Mouse (Mus musculus): ENCODE data around the gene Lipa. TPM values are rescaled to one million over a fixed set of nuclear protein-coding genes. Genes with fewer than 3 reads are reported as not detected.

Gene Lipa
- polyA plus RNA-seq (2015; fragmentation: Nextera tagmentation; extraction: Ambion mirVana): 14.9 and 16.6 TPM in 2 replicates

DNA sequence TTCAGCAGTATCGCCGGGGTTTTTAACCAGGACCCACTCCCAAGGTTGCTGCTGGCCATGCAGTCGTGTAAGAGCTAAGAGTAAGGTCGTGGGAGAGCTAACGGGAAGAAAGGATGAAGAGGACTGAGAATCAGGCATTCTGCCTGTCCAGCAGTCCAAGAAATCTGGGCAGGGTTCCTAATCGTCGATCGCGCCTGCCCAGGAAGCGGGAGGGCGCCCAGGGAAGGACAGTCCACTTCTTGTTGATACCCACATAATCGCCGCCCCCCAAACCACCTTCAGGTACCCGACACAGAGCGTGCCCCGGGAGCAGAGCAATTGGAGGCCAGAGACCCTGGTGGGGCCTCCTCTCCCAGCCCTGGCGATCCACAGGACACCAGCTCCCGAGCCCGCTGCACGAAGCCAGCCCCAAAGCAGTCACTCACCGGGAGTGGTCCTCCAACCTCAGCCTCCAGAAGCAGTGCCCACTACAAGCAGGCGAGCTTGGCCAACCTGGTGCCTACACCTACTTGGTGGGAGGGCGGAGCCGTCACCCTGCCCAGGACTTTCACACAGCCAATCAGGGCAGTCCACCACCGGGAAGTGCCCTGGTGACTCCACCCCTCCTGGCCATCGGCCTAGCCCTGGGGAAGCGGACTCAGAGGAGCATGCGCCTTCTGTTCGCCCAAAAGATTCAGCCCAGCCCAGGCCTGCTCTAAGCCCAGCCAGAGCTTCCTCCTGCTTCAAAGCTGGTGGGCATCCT lies at the start of gene Lipa:
Gene Lipa (minus strand): TSS at position 534 of the 742 bp plus-strand sequence.
- Histone ChIP-seq H3K36me3 (no peaks in the 10 kb centered on the region), H3K9me3 (no peaks in the 10 kb centered on the region), H3K4me2 (replicated peaks) (peak within 1 kb of the TSS; percentile 95), H3K27ac (replicated peaks) (peak within 1 kb of the TSS; percentile 49; the same call in 1 of the 2 replicates), H3K27me3 (no peaks in the 10 kb centered on the region), H3K9ac (replicated peaks) (peak within 1 kb of the TSS; percentile 71), H3K4me1 (0 out of 2 replicates have a peak, but pooled peaks cover 3% of the 10 kb centered on the region), H3K4me3 (peak within 1 kb of the TSS; percentile 62)
- WGBS: under 1% methylated on average over 29 of the region's 29 CpGs
- ATAC-seq (replicated peaks): peak; percentile 100

DNA sequence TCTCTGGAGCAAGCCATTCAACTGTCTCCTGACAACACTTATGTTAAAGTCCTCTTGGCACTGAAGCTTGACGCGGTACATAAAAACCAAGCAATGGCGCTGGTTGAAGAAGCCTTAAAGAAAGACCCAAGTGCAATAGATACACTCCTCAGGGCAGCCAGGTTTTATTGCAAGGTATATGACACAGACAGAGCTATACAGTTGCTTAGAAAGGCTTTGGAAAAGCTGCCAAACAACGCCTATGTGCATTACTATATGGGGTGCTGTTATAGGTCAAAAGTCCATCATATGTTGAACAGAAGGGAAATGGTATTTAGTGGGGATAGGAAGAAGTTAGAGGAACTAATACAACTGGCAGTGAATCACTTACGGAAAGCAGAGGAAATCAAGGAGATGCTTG lies 46.4 kb upstream of the Lipa start:
- no peak for ATAC-seq (replicated peaks)
- WGBS: 95% methylated on average over 5 of the region's 5 CpGs
- Histone ChIP-seq H3K27ac (replicated peaks) (no peak overlapping the region), H3K4me2 (replicated peaks) (no peak overlapping the region), H3K9ac (replicated peaks) (no peak overlapping the region), H3K27me3 (no peaks in the 10 kb centered on the region), H3K9me3 (no peaks in the 10 kb centered on the region), H3K36me3 (no peaks in the 10 kb centered on the region), H3K4me1 (no peaks in the 10 kb centered on the region), H3K4me3 (no peak overlapping the region)

DNA sequence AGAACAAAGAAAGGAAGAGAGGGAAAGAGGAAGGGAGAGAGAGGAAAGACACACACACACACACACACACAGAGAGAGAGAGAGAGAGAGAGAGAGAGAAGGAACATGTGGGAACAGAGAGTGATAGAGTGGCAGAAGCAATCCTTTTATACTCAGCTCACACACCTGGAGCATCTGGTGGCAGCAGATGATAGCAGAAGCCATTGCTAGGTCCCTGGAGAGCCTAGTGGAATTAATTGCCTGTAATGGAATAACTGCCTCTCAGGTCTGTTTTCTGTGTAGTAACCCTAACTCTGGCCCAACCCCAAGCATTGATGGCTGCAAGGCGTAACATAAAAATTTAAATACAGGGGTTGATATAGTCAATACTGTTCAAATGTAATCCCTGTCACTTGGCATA lies 43.8 kb upstream of the Lipa start:
- Histone ChIP-seq H3K27me3 (no peaks in the 10 kb centered on the region), H3K9ac (replicated peaks) (no peak overlapping the region), H3K4me3 (no peak overlapping the region), H3K27ac (replicated peaks) (no peak overlapping the region), H3K36me3 (no peaks in the 10 kb centered on the region), H3K9me3 (no peaks in the 10 kb centered on the region), H3K4me1 (no peaks in the 10 kb centered on the region), H3K4me2 (replicated peaks) (no peak overlapping the region)
- WGBS: 86% methylated on average over 1 of the region's 1 CpGs
- no peak for ATAC-seq (replicated peaks)

DNA sequence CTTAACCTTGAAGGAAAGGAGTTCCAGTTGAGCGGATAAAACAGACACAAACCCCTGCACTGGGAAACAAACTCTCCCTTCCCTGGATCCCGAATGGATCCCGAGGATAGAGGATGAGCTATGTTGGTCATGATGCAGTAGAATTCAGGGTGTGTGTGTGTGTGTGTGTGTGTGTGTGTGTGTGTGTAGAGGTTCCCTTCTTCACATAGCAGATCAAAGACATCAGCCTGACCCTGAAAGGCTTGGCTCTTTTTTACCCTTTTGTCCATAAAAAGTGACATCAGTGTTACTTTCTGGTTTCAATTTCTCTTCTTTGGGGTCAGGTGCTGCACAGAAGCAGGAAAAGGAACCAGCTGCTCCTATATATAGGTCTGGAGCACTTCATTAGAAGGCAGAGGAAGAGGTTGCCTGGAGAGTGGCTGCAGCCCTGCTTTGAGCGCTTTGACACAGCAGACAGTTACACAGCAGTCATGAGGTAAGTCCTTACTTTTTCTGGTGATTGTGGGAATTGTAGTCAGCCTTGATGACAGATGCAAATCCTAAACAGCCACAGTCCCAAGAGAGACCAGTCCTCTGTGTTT lies 42.7 kb upstream of the Lipa start:
- H3K4me1 ChIP-seq: no peaks in the 10 kb centered on the region
- ATAC-seq (replicated peaks): no peak
- H3K27ac ChIP-seq (replicated peaks): no peak overlapping the region
- H3K36me3 ChIP-seq: no peaks in the 10 kb centered on the region
- no peak overlapping the region for H3K4me3 ChIP-seq
- no peak overlapping the region for H3K4me2 ChIP-seq (replicated peaks)
- WGBS: 81% methylated on average over 4 of the region's 4 CpGs
- H3K9me3 ChIP-seq: no peaks in the 10 kb centered on the region
- H3K9ac ChIP-seq (replicated peaks): no peak overlapping the region
- H3K27me3 ChIP-seq: no peaks in the 10 kb centered on the region

DNA sequence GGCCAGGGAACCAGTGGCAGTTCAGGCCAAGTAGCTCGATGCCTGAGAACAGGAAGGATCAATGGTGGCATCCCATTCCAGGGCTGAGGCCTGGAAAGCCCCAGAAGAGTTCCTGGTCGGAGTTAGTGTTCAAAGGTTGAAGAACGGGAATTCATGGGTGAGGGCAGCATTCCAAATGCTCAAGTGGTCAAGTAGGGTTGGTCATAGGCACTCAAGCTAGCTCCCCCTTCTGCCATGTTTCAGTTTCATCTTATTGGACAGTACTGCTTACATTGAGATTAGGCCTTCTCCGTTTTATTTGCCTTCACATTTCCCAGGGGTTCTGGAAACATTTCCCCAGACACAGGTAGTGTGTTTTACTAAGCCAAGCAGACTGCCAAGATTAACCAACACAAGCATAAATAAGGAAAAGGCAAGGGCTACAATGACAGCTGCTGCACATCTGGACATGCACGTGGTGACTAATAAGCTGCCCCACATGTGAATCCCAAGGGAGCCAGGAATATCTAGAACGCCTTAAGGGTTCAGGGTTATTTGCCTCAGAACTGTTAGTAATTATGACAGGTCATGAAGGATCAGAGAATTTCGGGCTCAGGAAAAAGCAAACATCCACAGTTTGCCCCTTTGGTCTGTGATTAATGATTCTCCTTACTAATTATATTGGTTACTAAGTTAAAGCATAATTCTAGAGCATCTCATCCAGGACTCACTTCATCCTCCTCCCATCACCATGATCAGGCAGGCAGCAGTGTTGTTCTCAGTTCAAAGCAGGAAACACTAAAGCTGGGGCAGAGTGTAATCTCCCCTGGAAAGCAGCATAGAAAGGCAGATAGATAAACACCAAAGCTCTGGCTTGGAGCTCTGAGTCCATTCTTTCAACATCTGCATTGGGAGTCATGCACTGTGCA lies 42.0 kb upstream of the Lipa start:
- no peak overlapping the region for H3K4me3 ChIP-seq
- H3K27ac ChIP-seq (replicated peaks): no peak overlapping the region
- no peaks in the 10 kb centered on the region for H3K4me1 ChIP-seq
- 84% methylated on average over 7 of the region's 7 CpGs for WGBS
- no peaks in the 10 kb centered on the region for H3K27me3 ChIP-seq
- H3K9me3 ChIP-seq: no peaks in the 10 kb centered on the region
- H3K4me2 ChIP-seq (replicated peaks): no peak overlapping the region
- H3K9ac ChIP-seq (replicated peaks): no peak overlapping the region
- no peak for ATAC-seq (replicated peaks)
- H3K36me3 ChIP-seq: no peaks in the 10 kb centered on the region

DNA sequence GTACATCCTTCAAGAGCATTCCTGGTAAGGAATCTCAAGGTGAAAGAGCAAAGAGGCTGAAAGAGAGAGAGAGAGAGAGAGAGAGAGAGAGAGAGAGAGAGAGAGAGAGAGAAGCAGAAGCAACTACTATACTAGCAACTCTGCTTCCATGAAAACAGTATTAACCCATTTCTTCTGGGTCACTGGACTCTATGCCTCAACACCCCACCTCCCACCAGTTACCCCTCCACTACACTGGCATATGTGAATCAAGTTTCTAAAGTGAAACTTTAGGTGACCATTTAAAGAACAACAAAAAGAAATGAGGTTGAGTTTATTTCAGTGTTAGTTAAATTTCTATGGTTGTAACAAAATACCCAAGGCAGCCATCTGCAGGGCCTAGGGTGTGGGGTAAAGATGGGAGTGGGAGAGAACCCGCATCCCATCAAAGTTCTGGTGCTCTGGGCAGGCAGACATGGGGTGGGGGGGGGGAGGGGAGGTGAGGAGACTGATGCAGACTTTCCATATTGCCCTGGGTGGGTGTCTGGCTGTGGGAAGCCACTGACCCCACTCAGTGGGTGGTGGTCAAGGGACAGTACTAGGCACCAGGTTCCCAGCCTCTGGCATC lies 39.0 kb upstream of the Lipa start:
- ATAC-seq (replicated peaks): no peak
- Histone ChIP-seq H3K36me3 (no peaks in the 10 kb centered on the region), H3K9ac (replicated peaks) (no peak overlapping the region), H3K4me1 (no peaks in the 10 kb centered on the region), H3K4me2 (replicated peaks) (no peak overlapping the region), H3K4me3 (no peak overlapping the region), H3K27ac (replicated peaks) (no peak overlapping the region), H3K9me3 (no peaks in the 10 kb centered on the region), H3K27me3 (no peaks in the 10 kb centered on the region)
- WGBS: 76% methylated on average over 1 of the region's 1 CpGs

DNA sequence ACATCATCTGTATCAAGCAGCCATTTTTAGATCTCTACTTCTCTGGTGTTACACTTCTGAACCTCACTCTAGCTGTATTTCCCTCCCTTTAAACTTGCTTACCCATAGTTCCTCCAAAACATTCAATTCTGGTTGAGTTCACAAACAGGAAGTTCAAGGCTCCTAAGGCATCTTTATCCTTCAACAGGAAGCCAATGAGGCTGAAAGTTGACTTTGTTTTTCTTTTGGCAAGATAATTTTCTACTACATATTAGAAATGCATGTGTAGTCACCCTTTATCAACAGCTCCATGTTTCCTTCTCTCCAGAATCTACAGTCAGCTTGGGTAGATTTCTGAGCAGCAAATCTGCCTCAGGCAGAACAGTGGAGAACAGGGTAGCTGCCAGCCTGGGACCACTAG lies 35.3 kb upstream of the Lipa start:
- H3K27me3 ChIP-seq: no peaks in the 10 kb centered on the region
- no peaks in the 10 kb centered on the region for H3K4me1 ChIP-seq
- H3K27ac ChIP-seq (replicated peaks): no peak overlapping the region
- H3K9ac ChIP-seq (replicated peaks): no peak overlapping the region
- H3K9me3 ChIP-seq: no peaks in the 10 kb centered on the region
- no peaks in the 10 kb centered on the region for H3K36me3 ChIP-seq
- no peak overlapping the region for H3K4me3 ChIP-seq
- no peak for ATAC-seq (replicated peaks)
- H3K4me2 ChIP-seq (replicated peaks): no peak overlapping the region

DNA sequence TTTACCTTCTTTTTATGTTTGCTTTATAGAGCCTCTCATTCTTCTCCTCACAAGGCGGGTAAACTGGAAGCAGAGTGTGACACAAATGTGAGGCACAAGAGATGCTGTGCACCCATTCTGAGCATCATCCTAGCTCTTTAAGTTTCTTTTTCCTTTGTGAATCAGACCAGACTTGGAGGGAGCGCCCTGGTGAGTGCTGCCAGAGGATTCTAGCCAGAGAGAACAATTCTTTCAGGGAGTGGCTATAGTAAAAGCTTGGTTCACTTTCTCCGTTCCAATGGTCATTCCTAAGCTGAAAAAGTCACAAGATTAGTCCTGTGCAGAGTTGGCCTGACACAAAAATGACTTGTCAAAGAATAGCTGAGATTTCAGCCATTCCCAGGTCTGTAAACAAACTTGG lies 29.3 kb upstream of the Lipa start:
- WGBS: 58% methylated on average over 3 of the region's 3 CpGs
- no peak overlapping the region for H3K4me3 ChIP-seq
- H3K4me1 ChIP-seq: 0 out of 2 replicates have a peak, but pooled peaks cover 4% of the 10 kb centered on the region
- H3K27ac ChIP-seq (replicated peaks): no peak overlapping the region
- no peak overlapping the region for H3K4me2 ChIP-seq (replicated peaks)
- ATAC-seq (replicated peaks): no peak
- H3K9ac ChIP-seq (replicated peaks): no peak overlapping the region
- H3K27me3 ChIP-seq: no peaks in the 10 kb centered on the region
- no peaks in the 10 kb centered on the region for H3K36me3 ChIP-seq
- H3K9me3 ChIP-seq: no peaks in the 10 kb centered on the region

DNA sequence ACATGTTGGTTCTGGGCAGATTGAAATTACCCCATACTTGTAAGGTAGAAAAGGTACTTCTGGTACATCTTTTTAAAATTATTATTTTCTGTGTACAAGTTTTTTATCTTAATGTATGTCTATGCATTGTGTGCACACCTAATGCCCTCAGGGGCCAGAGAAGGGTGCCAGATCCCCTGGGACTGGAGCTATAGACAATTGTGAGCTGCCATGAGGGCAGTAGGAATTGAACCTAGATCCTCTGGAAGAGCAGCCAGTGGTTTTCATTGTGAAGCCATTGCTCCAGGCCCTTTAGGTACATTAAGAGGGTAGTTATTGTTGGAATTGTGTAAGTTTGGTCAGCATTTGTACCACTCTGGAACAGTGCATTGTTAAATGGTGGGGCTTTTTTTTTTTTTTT lies 26.8 kb upstream of the Lipa start:
- no peak overlapping the region for H3K4me3 ChIP-seq
- H3K27me3 ChIP-seq: no peaks in the 10 kb centered on the region
- H3K27ac ChIP-seq (replicated peaks): no peak overlapping the region
- H3K36me3 ChIP-seq: no peaks in the 10 kb centered on the region
- no peak for ATAC-seq (replicated peaks)
- H3K9me3 ChIP-seq: no peaks in the 10 kb centered on the region
- H3K4me1 ChIP-seq: peaks cover 8% of the 10 kb centered on the region
- no peak overlapping the region for H3K4me2 ChIP-seq (replicated peaks)
- H3K9ac ChIP-seq (replicated peaks): no peak overlapping the region

DNA sequence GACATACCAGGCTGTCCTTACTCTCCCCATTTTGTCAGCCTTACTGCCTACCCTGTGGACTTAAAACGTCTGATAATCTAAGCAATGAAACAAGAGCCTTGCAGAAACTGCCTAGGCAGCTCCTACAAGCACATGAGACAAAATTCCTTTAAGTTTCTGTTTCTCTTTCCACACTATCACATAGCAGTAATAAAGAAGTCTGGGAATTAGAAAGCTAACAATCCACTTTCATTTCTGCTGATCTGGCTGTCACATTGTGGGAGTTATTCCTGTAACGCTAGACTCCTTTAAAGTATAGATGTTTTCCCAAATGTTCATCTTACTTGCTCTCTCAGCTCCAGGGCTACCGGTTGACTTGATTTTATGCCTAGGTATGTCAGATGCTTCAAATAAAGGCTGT lies 26.2 kb upstream of the Lipa start:
- Histone ChIP-seq H3K4me3 (no peak overlapping the region), H3K36me3 (no peaks in the 10 kb centered on the region), H3K27ac (replicated peaks) (no peak overlapping the region), H3K9me3 (no peaks in the 10 kb centered on the region), H3K4me2 (replicated peaks) (no peak overlapping the region), H3K9ac (replicated peaks) (no peak overlapping the region), H3K27me3 (no peaks in the 10 kb centered on the region), H3K4me1 (peaks cover 8% of the 10 kb centered on the region)
- ATAC-seq (replicated peaks): no peak
- WGBS: 76% methylated on average over 3 of the region's 3 CpGs

DNA sequence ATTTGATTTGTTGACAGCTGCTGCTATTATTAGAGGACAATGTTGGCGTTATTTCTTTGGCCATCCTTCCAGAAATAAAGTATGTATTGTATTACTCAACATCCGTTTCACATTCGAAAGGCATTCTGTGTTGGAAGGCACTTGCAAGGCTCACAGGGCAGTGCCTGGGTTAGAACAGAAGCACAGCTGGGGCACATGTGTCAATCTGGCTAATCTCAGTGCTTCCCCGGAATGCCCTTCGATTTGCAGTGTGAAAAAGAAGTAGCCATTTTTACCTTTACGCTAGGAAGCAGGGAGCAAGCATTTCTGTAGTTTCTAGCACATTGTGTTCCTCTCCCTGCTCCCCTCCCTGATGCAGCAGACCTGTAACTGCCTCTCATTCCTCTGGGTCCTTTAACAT lies 25.7 kb upstream of the Lipa start:
- Histone ChIP-seq H3K9me3 (no peaks in the 10 kb centered on the region), H3K36me3 (no peaks in the 10 kb centered on the region), H3K4me1 (peaks cover 8% of the 10 kb centered on the region), H3K9ac (replicated peaks) (no peak overlapping the region), H3K27me3 (no peaks in the 10 kb centered on the region), H3K4me3 (no peak overlapping the region), H3K27ac (replicated peaks) (no peak overlapping the region), H3K4me2 (replicated peaks) (no peak overlapping the region)
- 57% methylated on average over 6 of the region's 6 CpGs for WGBS
- no peak for ATAC-seq (replicated peaks)

DNA sequence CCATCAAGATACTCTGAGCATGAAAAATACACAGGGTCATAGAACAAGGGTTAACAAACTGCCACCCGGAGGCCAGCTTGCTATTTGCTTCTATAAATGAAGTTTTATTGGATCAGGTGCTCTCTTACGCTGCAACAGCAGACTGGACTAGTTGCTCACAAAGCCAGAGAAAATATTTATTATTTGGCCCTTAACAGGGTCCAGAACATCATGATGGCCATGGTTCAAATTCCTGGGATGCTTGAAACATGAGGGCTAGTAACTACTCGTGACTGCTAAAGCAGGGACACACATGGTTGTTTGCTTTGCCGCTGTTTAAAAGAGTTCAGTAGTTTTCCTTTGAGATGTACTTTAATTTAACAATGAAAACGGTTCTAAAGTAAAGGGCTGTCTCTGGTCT lies 24.7 kb upstream of the Lipa start:
- H3K36me3 ChIP-seq: no peaks in the 10 kb centered on the region
- no peaks in the 10 kb centered on the region for H3K9me3 ChIP-seq
- no peak overlapping the region for H3K27ac ChIP-seq (replicated peaks)
- peak overlapping the region; percentile 4; the same call in 1 of the 2 replicates for H3K4me2 ChIP-seq (replicated peaks)
- 70% methylated on average over 5 of the region's 5 CpGs for WGBS
- H3K4me3 ChIP-seq: no peak overlapping the region
- no peak for ATAC-seq (replicated peaks)
- peaks cover 8% of the 10 kb centered on the region for H3K4me1 ChIP-seq
- H3K27me3 ChIP-seq: no peaks in the 10 kb centered on the region
- no peak overlapping the region for H3K9ac ChIP-seq (replicated peaks)

Measured in forebrain, embryonic 15.5 days (tissue).